15 mouse cellular contexts compared by ENCODE assay signal in the genomic region with DNA sequence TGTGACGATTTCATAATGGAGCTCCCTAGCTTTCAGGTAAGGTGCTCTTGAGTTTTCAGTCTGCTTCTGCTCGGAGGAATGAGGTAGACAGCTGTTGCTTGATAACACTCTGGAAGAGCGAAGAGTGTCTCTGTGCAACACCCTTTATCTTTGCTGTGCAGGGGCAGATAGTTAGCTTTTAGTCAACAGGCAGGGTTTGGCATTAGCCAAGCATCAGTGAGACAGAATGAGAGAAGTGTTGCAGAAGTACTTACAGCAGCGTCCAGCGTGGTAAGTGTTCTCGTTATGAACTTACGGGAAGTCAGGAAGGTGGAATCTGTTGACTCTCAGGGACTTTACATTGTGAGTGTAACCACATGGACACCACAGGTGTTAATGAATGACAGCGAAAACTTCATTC.
DNase-seq lines count a peak whose midpoint lies in the region; ATAC-seq lines count a peak whose summit lies in the region.
"Had no signal": no experiment of that assay in that cellular context is flagged by ENCODE, and none has a peak within 500 bp of the region (broad histone marks: within the 10 kb centered on the region; RNA-seq: fewer than 3 reads in every experiment).

No protein-coding gene starts in this region.

- H3K4me2 ChIP-seq in heart, embryonic 16.5 days (ENCODE audit: low read depth, low read length) = no peak overlapping the region
- H3K4me2 ChIP-seq in liver, embryonic 16.5 days (ENCODE audit: low read depth, low read length) = peak overlapping the region; percentile 42
- H3K4me2 ChIP-seq: embryonic facial prominence, embryonic 13.5 days; hindbrain, embryonic 15.5 days; midbrain, embryonic 11.5 days had no signal

- H3K4me3 ChIP-seq in heart, embryonic 16.5 days (ENCODE audit: low read length) = no peak overlapping the region
- H3K4me3 ChIP-seq in liver, embryonic 16.5 days (ENCODE audit: low read depth, low read length) = peak overlapping the region; percentile 65
- H3K4me3 ChIP-seq: embryonic facial prominence, embryonic 13.5 days; hindbrain, embryonic 15.5 days had no signal

- 0 out of 2 replicates have a peak, but pooled peaks cover 2% of the 10 kb centered on the region for H3K36me3 ChIP-seq in heart, embryonic 16.5 days (ENCODE audit: control insufficient read depth, insufficient read depth)
- H3K36me3 ChIP-seq in liver, embryonic 16.5 days (ENCODE audit: control insufficient read depth, insufficient read depth) = peaks cover 12% of the 10 kb centered on the region

- H3K9ac ChIP-seq in heart, embryonic 16.5 days (ENCODE audit: low read length) = no peak overlapping the region
- peak overlapping the region; percentile 70 for H3K9ac ChIP-seq in liver, embryonic 16.5 days (ENCODE audit: low read depth, low read length)
- H3K9ac ChIP-seq: embryonic facial prominence, embryonic 13.5 days; forebrain, postnatal 0 days; hindbrain, embryonic 15.5 days had no signal

- no peaks in the 10 kb centered on the region for H3K27me3 ChIP-seq in heart, embryonic 16.5 days (ENCODE audit: control insufficient read depth, insufficient read depth, low read length)
- H3K27me3 ChIP-seq in liver, embryonic 16.5 days (ENCODE audit: control insufficient read depth, insufficient read depth, low read depth, low read length) = no peaks in the 10 kb centered on the region
- H3K27me3 ChIP-seq: embryonic facial prominence, embryonic 13.5 days; hindbrain, embryonic 15.5 days had no signal

- intact Hi-C loops in heart, postnatal 14 days (cut with DNase I) = loop anchor here (5.0 kb wide), 1 partner anchor 72 kb away; no protein-coding TSS in a partner anchor

- H3K27ac ChIP-seq in heart, embryonic 16.5 days (ENCODE audit: low read length) = peak overlapping the region; percentile 31
- peak overlapping the region; percentile 96 for H3K27ac ChIP-seq in liver, embryonic 16.5 days (ENCODE audit: low read length)
- H3K27ac ChIP-seq: embryonic facial prominence, embryonic 13.5 days; hindbrain, embryonic 15.5 days had no signal

- DNase-seq in heart, postnatal 14 days = no peak
- DNase-seq in MEL-GATA-1-ER (ENCODE audit: extremely low read depth, low read depth) = peak; percentile 94
- peak; percentile 89 for DNase-seq in c-Kit-positive CD71-positive TER-119-positive erythroid progenitor cells, embryonic 14.5 days (ENCODE audit: low spot score)
- DNase-seq in urinary bladder, postnatal 4 days (ENCODE audit: low spot score in 2 of 2) = no peak
- no peak for DNase-seq in cerebellum, adult 11 months
- no peak for DNase-seq in adrenal gland, adult 18-20 months (ENCODE audit: low spot score in 2 of 2)
- DNase-seq: adrenal gland, postnatal 10 days; cerebellum, adult 8-10 months; forebrain, postnatal 0 days; kidney, postnatal 10 days had no signal

- no peak for ATAC-seq in heart, embryonic 16.5 days (replicated peaks; ENCODE audit: extremely low read depth, insufficient read depth, low FRiP score)
- ATAC-seq in liver, embryonic 16.5 days (ENCODE audit: low read depth) = peak; percentile 98
- ATAC-seq: forebrain, postnatal 0 days had no signal

- no peaks in the 10 kb centered on the region for H3K9me3 ChIP-seq in heart, embryonic 16.5 days (replicated peaks; ENCODE audit: control insufficient read depth, low read length)
- H3K9me3 ChIP-seq in liver, embryonic 16.5 days (replicated peaks; ENCODE audit: control insufficient read depth, low read length) = no peaks in the 10 kb centered on the region
- H3K9me3 ChIP-seq: embryonic facial prominence, embryonic 13.5 days; hindbrain, embryonic 15.5 days had no signal

- peaks cover 14% of the 10 kb centered on the region for H3K4me1 ChIP-seq in heart, embryonic 16.5 days (ENCODE audit: control insufficient read depth, insufficient read depth, low read length)
- H3K4me1 ChIP-seq in liver, embryonic 16.5 days (ENCODE audit: control insufficient read depth, low read depth, low read length) = peaks cover 34% of the 10 kb centered on the region
- H3K4me1 ChIP-seq: hindbrain, embryonic 15.5 days had no signal

- WGBS in heart, embryonic 16.5 days = 53% methylated on average over 8 of the region's 8 CpGs
- WGBS in liver, embryonic 16.5 days (ENCODE audit: insufficient replicate concordance) = 25% methylated on average over 8 of the region's 8 CpGs

Comparison
In these comparisons a context has a peak if more than half of its experiments do, and no peak if none do; other contexts are left out.
1. DNase-seq: peak in MEL-GATA-1-ER (single experiment) and c-Kit-positive CD71-positive TER-119-positive erythroid progenitor cells, embryonic 14.5 days (single experiment); none in heart, postnatal 14 days (0 of 2), urinary bladder, postnatal 4 days (0 of 2), cerebellum, adult 11 months (single experiment) and adrenal gland, adult 18-20 months (0 of 2).